Mouse (Mus musculus): ENCODE measurements around the gene Rims1.

The Rims1 gene

GRCm38 (mm10) chr1:22805726-22806625, at the start of gene Rims1:
Gene Rims1, minus strand, starts transcription at chr1:22805994.
- peak; percentile 24 for DNase-seq (ENCODE audit: low spot score)

- DNase-seq (ENCODE audit: low spot score), result no peak
These were observed 867 bp upstream of the Rims1 start for GRCm38 (mm10) chr1:22806626-22807096.

GRCm38 (mm10) chr1:22805025-22805725, 619 bp downstream of the Rims1 start:
- DNase-seq (ENCODE audit: low spot score), result no peak

- DNase-seq (ENCODE audit: low spot score), result no peak
These were observed 1.5 kb downstream of the Rims1 start for GRCm38 (mm10) chr1:22804148-22804885.

GRCm38 (mm10) chr1:22803471-22803870, 2.3 kb downstream of the Rims1 start:
- no peak for DNase-seq (ENCODE audit: low spot score)

GRCm38 (mm10) chr1:22800276-22800675, 5.5 kb downstream of the Rims1 start:
- DNase-seq (ENCODE audit: low spot score), result peak; percentile 60

- DNase-seq (ENCODE audit: low spot score), result no peak
These were observed 8.7 kb downstream of the Rims1 start for GRCm38 (mm10) chr1:22797091-22797490.

GRCm38 (mm10) chr1:22789391-22789909, 16.3 kb downstream of the Rims1 start:
- no peak for DNase-seq (ENCODE audit: low spot score)

GRCm38 (mm10) chr1:22787616-22788015, 18.2 kb downstream of the Rims1 start:
- no peak for DNase-seq (ENCODE audit: low spot score)

- no peak for DNase-seq (ENCODE audit: low spot score)
These were observed 35.1 kb downstream of the Rims1 start for GRCm38 (mm10) chr1:22770530-22771254.

- no peak for DNase-seq (ENCODE audit: low spot score)
These were observed 42.4 kb downstream of the Rims1 start for GRCm38 (mm10) chr1:22763376-22763775.

GRCm38 (mm10) chr1:22762780-22763179, 43.0 kb downstream of the Rims1 start:
- DNase-seq (ENCODE audit: low spot score), result no peak

- no peak for DNase-seq (ENCODE audit: low spot score)
These were observed 55.3 kb downstream of the Rims1 start for GRCm38 (mm10) chr1:22750536-22750935.

GRCm38 (mm10) chr1:22744655-22745054, 61.1 kb downstream of the Rims1 start:
- no peak for DNase-seq (ENCODE audit: low spot score)

GRCm38 (mm10) chr1:22737491-22737890, 68.3 kb downstream of the Rims1 start:
- DNase-seq (ENCODE audit: low spot score), result no peak

- DNase-seq (ENCODE audit: low spot score), result no peak
These were observed 71.4 kb downstream of the Rims1 start for GRCm38 (mm10) chr1:22734429-22734828.

- DNase-seq (ENCODE audit: low spot score), result no peak
These were observed 72.5 kb downstream of the Rims1 start for GRCm38 (mm10) chr1:22733281-22733680.

- DNase-seq (ENCODE audit: low spot score), result no peak
These were observed 77.6 kb downstream of the Rims1 start for GRCm38 (mm10) chr1:22728207-22728606.

- no peak for DNase-seq (ENCODE audit: low spot score)
These were observed 84.1 kb downstream of the Rims1 start for GRCm38 (mm10) chr1:22721706-22722105.

- no peak for DNase-seq (ENCODE audit: low spot score)
These were observed 85.1 kb downstream of the Rims1 start for GRCm38 (mm10) chr1:22720714-22721113.

- DNase-seq (ENCODE audit: low spot score), result no peak
These were observed 96.3 kb downstream of the Rims1 start for GRCm38 (mm10) chr1:22709461-22709860.

Measured in urinary bladder, postnatal 14 days (tissue).